Mouse (Mus musculus): ENCODE results near the gene Zfp54. TPM values are rescaled to one million over a fixed set of nuclear protein-coding genes. Genes with fewer than 3 reads are reported as not detected.
"Not testable (repeated sequence)": the region's sequence is repeated elsewhere in the genome, so short reads cannot be mapped to it uniquely, and the experiment has no call there.

Gene Zfp54
- polyA plus RNA-seq (2014; fragmentation: Nextera tagmentation; extraction: Ambion mirVana), result 1.8 and 2.4 TPM in 2 replicates

GRCm38 (mm10) chr17:21422664-21423599, at the start of gene Zfp54:
Gene Zfp54 (plus strand): TSS chr17:21423227.
- Histone ChIP-seq H3K9ac (ENCODE audit: low read length) (peak within 1 kb of the TSS; percentile 46), H3K27ac (ENCODE audit: low read depth, low read length) (no peak within 1 kb of the TSS)
- WGBS, result under 1% methylated on average over 22 of the region's 22 CpGs

GRCm38 (mm10) chr17:21375311-21375710, 47.7 kb upstream of the Zfp54 start:
- Histone ChIP-seq H3K4me3 (ENCODE audit: low read depth, low read length) (no peak overlapping the region), H3K9ac (ENCODE audit: low read length) (no peak overlapping the region), H3K27me3 (ENCODE audit: control insufficient read depth, insufficient read depth, low read length) (no peaks in the 10 kb centered on the region), H3K36me3 (ENCODE audit: control insufficient read depth, insufficient read depth, low read length) (no peaks in the 10 kb centered on the region), H3K4me2 (ENCODE audit: low read depth, low read length, severe bottlenecking) (no peak overlapping the region), H3K27ac (ENCODE audit: low read depth, low read length) (no peak overlapping the region), H3K4me1 (replicated peaks; ENCODE audit: control insufficient read depth, insufficient read depth, low read length) (no peaks in the 10 kb centered on the region), H3K9me3 (ENCODE audit: control insufficient read depth, low read length) (no peaks in the 10 kb centered on the region)
- 74% methylated on average over 1 of the region's 1 CpGs for WGBS
- DNase-seq (ENCODE audit: low spot score) (no peak), ATAC-seq (replicated peaks; ENCODE audit: low FRiP score) (no peak)

More at GRCm38 (mm10) chr17:21422664-21423599, at the start of gene Zfp54:
- Histone ChIP-seq H3K4me2 (ENCODE audit: low read depth, low read length, severe bottlenecking) (peak within 1 kb of the TSS; percentile 85), H3K27me3 (ENCODE audit: control insufficient read depth, insufficient read depth, low read length) (no peaks in the 10 kb centered on the region), H3K4me3 (ENCODE audit: low read depth, low read length) (peak within 1 kb of the TSS; percentile 40), H3K36me3 (ENCODE audit: control insufficient read depth, insufficient read depth, low read length) (no peaks in the 10 kb centered on the region), H3K4me1 (replicated peaks; ENCODE audit: control insufficient read depth, insufficient read depth, low read length) (no peaks in the 10 kb centered on the region), H3K9me3 (ENCODE audit: control insufficient read depth, low read length) (no peaks in the 10 kb centered on the region)
- ATAC-seq (replicated peaks; ENCODE audit: low FRiP score), result peak; percentile 99
- DNase-seq (ENCODE audit: low spot score), result peak; percentile 70

DNA sequence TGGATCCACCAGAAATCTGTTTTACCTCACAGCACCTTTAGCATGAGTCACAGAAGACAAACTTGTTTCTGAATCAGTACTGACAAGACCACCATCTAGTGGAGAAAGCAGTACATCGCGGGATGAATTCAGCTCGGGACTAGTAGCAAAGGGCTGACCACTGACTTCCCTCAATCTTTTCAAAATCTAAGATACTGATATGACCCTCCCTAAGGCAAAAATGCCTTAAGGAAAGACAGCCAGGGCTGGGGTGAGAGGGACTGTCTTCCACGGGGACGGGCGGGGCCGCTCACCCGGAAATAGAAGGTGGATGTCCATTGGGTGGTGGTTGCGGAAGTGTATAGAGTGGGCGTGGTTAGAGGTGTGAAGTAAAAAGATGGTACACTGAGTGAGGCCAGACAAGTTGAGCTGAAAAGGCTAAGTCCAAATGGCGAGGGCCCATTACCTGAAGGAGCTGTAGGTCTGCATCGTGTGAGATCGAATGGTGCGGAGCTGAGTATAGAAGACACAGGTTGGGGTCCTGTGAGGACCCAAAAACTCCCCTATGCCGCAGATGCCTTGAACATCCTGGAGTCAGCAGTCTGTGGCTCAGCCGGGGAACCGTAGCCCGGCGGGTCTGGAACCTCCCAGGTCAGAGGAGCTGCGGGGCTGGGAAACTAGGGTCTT, 39.5 kb upstream of the Zfp54 start, which contains the start of gene Zfp677:
TSS of gene Zfp677 (plus strand) at position 358 of the 666 bp plus-strand sequence.
- Histone ChIP-seq H3K9me3 (ENCODE audit: control insufficient read depth, low read length) (no peaks in the 10 kb centered on the region), H3K27ac (ENCODE audit: low read depth, low read length) (no peak within 1 kb of the TSS), H3K27me3 (ENCODE audit: control insufficient read depth, insufficient read depth, low read length) (no peaks in the 10 kb centered on the region), H3K9ac (ENCODE audit: low read length) (peak within 1 kb of the TSS; percentile 44), H3K4me2 (ENCODE audit: low read depth, low read length, severe bottlenecking) (peak within 1 kb of the TSS; percentile 63), H3K4me1 (replicated peaks; ENCODE audit: control insufficient read depth, insufficient read depth, low read length) (no peaks in the 10 kb centered on the region), H3K4me3 (ENCODE audit: low read depth, low read length) (peak within 1 kb of the TSS; percentile 27), H3K36me3 (ENCODE audit: control insufficient read depth, insufficient read depth, low read length) (no peaks in the 10 kb centered on the region)
- ATAC-seq (replicated peaks; ENCODE audit: low FRiP score) (peak; percentile 99), DNase-seq (ENCODE audit: low spot score) (peak; percentile 68)
- 4% methylated on average over 20 of the region's 20 CpGs for WGBS

DNA sequence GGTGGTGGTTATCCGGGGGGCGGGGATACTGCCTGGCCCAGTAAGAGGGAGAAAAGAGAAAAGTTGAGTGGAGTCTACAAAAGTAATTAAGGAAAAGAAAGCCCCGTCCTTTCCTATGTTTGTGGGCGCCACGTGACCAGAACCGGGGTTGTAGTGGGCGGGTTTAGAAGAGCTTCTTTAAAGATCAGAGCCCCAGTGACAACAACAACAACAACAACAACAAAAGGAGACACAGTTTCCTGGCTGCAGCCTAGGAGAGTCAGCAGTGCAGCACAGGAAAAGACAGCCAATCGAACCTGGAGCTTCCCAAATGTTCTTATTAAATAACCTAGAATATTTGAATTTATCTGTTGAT, 39.0 kb upstream of the Zfp54 start:
- no peaks in the 10 kb centered on the region for H3K4me1 ChIP-seq (replicated peaks; ENCODE audit: control insufficient read depth, insufficient read depth, low read length)
- H3K9ac ChIP-seq (ENCODE audit: low read length), result peak overlapping the region; percentile 44
- ATAC-seq (replicated peaks; ENCODE audit: low FRiP score) (peak; percentile 56; the same call in 1 of the 2 replicates), DNase-seq (ENCODE audit: low spot score) (no peak)
- 18% methylated on average over 8 of the region's 8 CpGs for WGBS
- H3K27me3 ChIP-seq (ENCODE audit: control insufficient read depth, insufficient read depth, low read length), result no peaks in the 10 kb centered on the region
- no peaks in the 10 kb centered on the region for H3K36me3 ChIP-seq (ENCODE audit: control insufficient read depth, insufficient read depth, low read length)
- peak overlapping the region; percentile 27 for H3K4me3 ChIP-seq (ENCODE audit: low read depth, low read length)
- H3K9me3 ChIP-seq (ENCODE audit: control insufficient read depth, low read length), result no peaks in the 10 kb centered on the region
- no peak overlapping the region for H3K27ac ChIP-seq (ENCODE audit: low read depth, low read length)
- peak overlapping the region; percentile 63 for H3K4me2 ChIP-seq (ENCODE audit: low read depth, low read length, severe bottlenecking)

DNA sequence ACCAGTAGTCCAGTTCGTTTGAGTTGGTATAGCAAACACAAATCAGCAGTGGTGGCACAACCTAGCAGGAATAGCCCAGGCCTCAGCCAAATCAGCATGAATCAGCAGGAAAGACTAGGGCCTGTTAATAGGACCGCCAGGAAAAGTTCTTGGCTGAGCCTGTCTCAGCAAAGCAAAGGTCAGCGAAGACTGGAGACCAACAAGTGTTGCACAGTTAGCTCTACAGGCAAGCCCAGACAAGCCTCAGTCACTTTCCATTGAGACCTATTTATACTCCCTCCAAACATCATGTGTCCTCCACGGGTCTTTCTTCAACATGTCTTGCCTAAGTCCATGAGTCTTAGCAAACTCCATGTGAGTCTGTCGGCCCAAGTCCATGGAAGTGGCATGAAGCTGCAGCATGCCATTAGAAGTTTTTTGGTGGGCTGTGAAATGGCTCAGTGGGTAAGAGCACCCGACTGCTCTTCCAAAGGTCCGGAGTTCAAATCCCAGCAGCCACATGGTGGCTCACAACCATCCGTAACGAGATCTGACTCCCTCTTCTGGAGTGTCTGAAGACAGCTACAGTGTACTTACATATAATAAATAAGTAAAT, 15.9 kb downstream of the Zfp54 start:
- H3K9ac ChIP-seq (ENCODE audit: low read length); H3K27ac ChIP-seq (ENCODE audit: low read depth, low read length); H3K4me3 ChIP-seq (ENCODE audit: low read depth, low read length); H3K27me3 ChIP-seq (ENCODE audit: control insufficient read depth, insufficient read depth, low read length); H3K4me2 ChIP-seq (ENCODE audit: low read depth, low read length, severe bottlenecking); ATAC-seq (replicated peaks; ENCODE audit: low FRiP score); H3K9me3 ChIP-seq (ENCODE audit: control insufficient read depth, low read length); H3K36me3 ChIP-seq (ENCODE audit: control insufficient read depth, insufficient read depth, low read length); H3K4me1 ChIP-seq (replicated peaks; ENCODE audit: control insufficient read depth, insufficient read depth, low read length); DNase-seq (ENCODE audit: low spot score): not testable (repeated sequence)
- 83% methylated on average over 9 of the region's 9 CpGs for WGBS

DNA sequence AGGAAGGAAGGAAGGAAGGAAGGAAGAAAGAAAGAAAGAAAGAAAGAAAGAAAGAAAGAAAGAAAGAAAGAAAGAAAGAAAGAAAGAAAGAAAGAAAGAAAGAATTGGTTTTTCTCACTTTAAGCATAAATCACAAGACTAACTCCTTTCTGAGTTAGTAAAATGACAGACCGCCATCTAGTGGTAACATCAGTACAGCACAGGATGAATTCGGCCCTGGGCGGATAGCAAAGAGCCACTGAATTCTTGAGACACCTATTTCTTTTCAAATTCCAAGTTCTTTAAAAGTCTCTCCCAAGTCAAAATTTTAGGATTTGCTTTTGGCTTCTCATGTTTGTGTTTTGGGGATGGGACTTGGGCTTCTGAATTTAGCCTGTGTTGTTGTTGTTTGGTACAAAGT, 26.6 kb downstream of the Zfp54 start:
- peak; percentile 74 for DNase-seq (ENCODE audit: low spot score)
- H3K36me3 ChIP-seq (ENCODE audit: control insufficient read depth, insufficient read depth, low read length), result no peaks in the 10 kb centered on the region
- 0% methylated on average over 3 of the region's 3 CpGs for WGBS

GRCm38 (mm10) chr17:21450138-21450704, 27.2 kb downstream of the Zfp54 start, which contains the start of gene Zfp51:
Gene Zfp51 (plus strand): TSS chr17:21450374.
- no peaks in the 10 kb centered on the region for H3K4me1 ChIP-seq (replicated peaks; ENCODE audit: control insufficient read depth, insufficient read depth, low read length)
- peak within 1 kb of the TSS; percentile 59 for H3K4me3 ChIP-seq (ENCODE audit: low read depth, low read length)
- H3K27me3 ChIP-seq (ENCODE audit: control insufficient read depth, insufficient read depth, low read length), result no peaks in the 10 kb centered on the region
- H3K9ac ChIP-seq (ENCODE audit: low read length), result peak within 1 kb of the TSS; percentile 54
- H3K9me3 ChIP-seq (ENCODE audit: control insufficient read depth, low read length), result no peaks in the 10 kb centered on the region
- peak; percentile 90 for DNase-seq (ENCODE audit: low spot score)
- peak; percentile 100 for ATAC-seq (replicated peaks; ENCODE audit: low FRiP score)
- peak within 1 kb of the TSS; percentile 57 for H3K27ac ChIP-seq (ENCODE audit: low read depth, low read length)
- H3K4me2 ChIP-seq (ENCODE audit: low read depth, low read length, severe bottlenecking), result peak within 1 kb of the TSS; percentile 55
- under 1% methylated on average over 26 of the region's 26 CpGs for WGBS
- no peaks in the 10 kb centered on the region for H3K36me3 ChIP-seq (ENCODE audit: control insufficient read depth, insufficient read depth, low read length)

More for the DNA sequence above, 26.6 kb downstream of the Zfp54 start:
- no peaks in the 10 kb centered on the region for H3K4me1 ChIP-seq (replicated peaks; ENCODE audit: control insufficient read depth, insufficient read depth, low read length)
- peak; percentile 82 for ATAC-seq (replicated peaks; ENCODE audit: low FRiP score)
- H3K9me3 ChIP-seq (ENCODE audit: control insufficient read depth, low read length), result no peaks in the 10 kb centered on the region
- peak overlapping the region; percentile 55 for H3K4me2 ChIP-seq (ENCODE audit: low read depth, low read length, severe bottlenecking)
- no peaks in the 10 kb centered on the region for H3K27me3 ChIP-seq (ENCODE audit: control insufficient read depth, insufficient read depth, low read length)
- H3K27ac ChIP-seq (ENCODE audit: low read depth, low read length), result peak overlapping the region; percentile 57
- H3K9ac ChIP-seq (ENCODE audit: low read length), result peak overlapping the region; percentile 54
- H3K4me3 ChIP-seq (ENCODE audit: low read depth, low read length), result peak overlapping the region; percentile 59

GRCm38 (mm10) chr17:21463550-21463949, 40.5 kb downstream of the Zfp54 start:
- Histone ChIP-seq H3K4me1 (replicated peaks; ENCODE audit: control insufficient read depth, insufficient read depth, low read length) (no peaks in the 10 kb centered on the region), H3K9me3 (ENCODE audit: control insufficient read depth, low read length) (no peaks in the 10 kb centered on the region), H3K4me3 (ENCODE audit: low read depth, low read length) (no peak overlapping the region), H3K4me2 (ENCODE audit: low read depth, low read length, severe bottlenecking) (no peak overlapping the region), H3K9ac (ENCODE audit: low read length) (no peak overlapping the region), H3K27me3 (ENCODE audit: control insufficient read depth, insufficient read depth, low read length) (no peaks in the 10 kb centered on the region), H3K27ac (ENCODE audit: low read depth, low read length) (no peak overlapping the region), H3K36me3 (ENCODE audit: control insufficient read depth, insufficient read depth, low read length) (peaks cover 3% of the 10 kb centered on the region; the same call in 1 of the 2 replicates)
- WGBS, result 94% methylated on average over 5 of the region's 5 CpGs
- DNase-seq (ENCODE audit: low spot score) (no peak), ATAC-seq (replicated peaks; ENCODE audit: low FRiP score) (no peak)
